Mouse (Mus musculus) common myeloid progenitor, adult 5-6 weeks (primary cell): ENCODE measurements around the gene Tec. TPM values are rescaled to one million over a fixed set of nuclear protein-coding genes. Genes with fewer than 3 reads are reported as not detected.

Experiments
- total RNA-seq: library from RNA; stranded (forward); fragments of 200-1000, 187-1606 nt; gene quantifications from 2 replicates; pipeline ENCODE4 v1.2.3, GENCODE M21; 2017

Gene Tec
- total RNA-seq, 1 experiment from 2014 or later = 47.5 TPM

Other genes starting within 250 kb of the Tec start
- gene Cnga1, start 224.2 kb downstream of the Tec start, total RNA-seq = not detected in 2 replicates
- gene Nipal1, start 220.7 kb downstream of the Tec start, total RNA-seq = 0.09 TPM in 1 of 2 replicates, not detected in the other
- gene Txk, start 115.7 kb downstream of the Tec start, total RNA-seq = 2.5 and 3.1 TPM in 2 replicates
- 44.3 and 58.4 TPM in 2 replicates for gene Slain2, start 45.8 kb upstream of the Tec start, total RNA-seq
- gene Gm10135, start 106.2 kb upstream of the Tec start, total RNA-seq = not detected in 2 replicates
- not detected in 2 replicates for gene Slc10a4, start 138.4 kb upstream of the Tec start, total RNA-seq